Mouse (Mus musculus) heart, embryonic 10.5 days (tissue): ENCODE data around the gene Gpr62. TPM values are rescaled to one million over a fixed set of nuclear protein-coding genes. Genes with fewer than 3 reads are reported as not detected.

ENCODE experiments used
- DNase-seq: peaks from one replicate; pipeline ENCODE4 v3.0.0-alpha.2; 2017; ENCODE audit warnings: low spot score
- H3K27ac ChIP-seq: fragments of 300-500 bp; sonication (generic); 2 replicates; pipeline ENCODE4 v1.5.1; 2016; ENCODE audit warnings: mild to moderate bottlenecking
- H3K27me3 ChIP-seq: fragments of 300-500 bp; sonication (generic); 2 replicates; pipeline ENCODE4 v1.6.1; 2016; ENCODE audit warnings: mild to moderate bottlenecking; ENCODE audit not compliant: poor library complexity, insufficient read depth, severe bottlenecking
- H3K36me3 ChIP-seq: fragments of 300-500 bp; sonication (generic); 2 replicates; pipeline ENCODE4 v1.6.1; 2016; ENCODE audit warnings: mild to moderate bottlenecking, moderate library complexity
- H3K4me1 ChIP-seq: fragments of 300-500 bp; sonication (generic); 2 replicates; pipeline ENCODE4 v1.6.1; 2016; ENCODE audit warnings: mild to moderate bottlenecking
- H3K4me3 ChIP-seq: fragments of 300-500 bp; sonication (generic); 2 replicates; pipeline ENCODE4 v1.5.1; 2016; ENCODE audit warnings: mild to moderate bottlenecking, moderate library complexity
- H3K9me3 ChIP-seq: fragments of 300-500 bp; sonication (generic); 2 replicates; pipeline ENCODE4 v1.6.1; 2016; ENCODE audit warnings: mild to moderate bottlenecking, moderate library complexity
- whole genome bisulfite sequencing: fragments of 180-500 bp; shearing (Covaris S2); methylation state at CpG from one replicate; pipeline ENCODE4 v1.1.7; 2016; 5-methylcytosine and 5-hydroxymethylcytosine counted together
- polyA plus RNA-seq: library from polyadenylated mRNA; unstranded; fragments of >200 nt; fragmentation: Nextera tagmentation; extraction: Ambion mirVana; gene quantifications from 2 replicates; pipeline ENCODE4 v1.2.1, GENCODE M21; 2016

Gpr62 gene
- polyA plus RNA-seq, 1 experiment from 2014 or later = 0.35 TPM

DNA sequence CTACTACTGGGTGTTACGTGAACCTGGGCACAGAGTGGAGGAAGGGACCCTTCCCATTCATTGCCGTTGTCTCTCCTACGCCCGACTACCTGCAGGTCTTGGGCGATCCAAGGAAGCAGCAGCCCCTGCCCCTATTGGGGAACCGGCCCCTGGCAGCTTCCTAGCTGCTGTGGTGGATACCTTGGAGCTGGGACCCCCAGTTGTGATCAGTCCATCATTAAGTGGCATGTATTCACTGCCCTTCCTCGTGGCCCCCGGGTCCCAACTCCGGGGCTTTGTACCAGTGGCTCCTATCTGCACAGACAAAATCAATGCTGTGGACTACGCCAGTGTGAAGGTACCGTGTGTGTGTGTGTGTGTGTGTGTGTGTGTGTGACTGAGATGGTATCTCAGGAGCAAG, 14.4 kb downstream of the Gpr62 start:
- 0 out of 2 replicates have a peak, but pooled peaks cover 1% of the 10 kb centered on the region for H3K36me3 ChIP-seq
- peak overlapping the region; percentile 22; the same call in 1 of the 2 replicates for H3K4me3 ChIP-seq
- H3K4me1 ChIP-seq = peaks cover 93% of the 10 kb centered on the region
- DNase-seq = no peak
- peak overlapping the region; percentile 39; the same call in 1 of the 2 replicates for H3K27ac ChIP-seq
- H3K27me3 ChIP-seq = peaks cover 4% of the 10 kb centered on the region; the same call in 1 of the 2 replicates
- H3K9me3 ChIP-seq = no peaks in the 10 kb centered on the region
- WGBS = 69% methylated on average over 11 of the region's 11 CpGs

DNA sequence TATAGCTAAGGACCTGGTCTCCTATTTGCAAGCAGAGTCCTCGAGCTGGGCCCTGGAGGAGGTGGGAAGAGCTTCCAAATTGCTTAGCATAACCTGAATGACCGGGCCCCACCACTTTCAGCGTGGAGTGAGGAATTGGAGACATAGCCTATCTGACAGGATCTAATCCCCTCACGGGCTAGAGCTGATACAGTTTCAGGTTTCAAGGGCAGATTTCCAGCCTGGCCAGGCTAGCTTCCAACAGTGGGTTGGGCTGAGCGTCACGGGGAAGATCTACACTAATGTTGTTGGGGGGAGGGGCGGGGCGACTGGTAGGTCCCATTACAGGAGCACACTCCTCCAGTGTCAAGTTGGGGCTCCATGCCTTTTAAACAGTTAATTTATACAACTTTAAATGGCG, 15.1 kb downstream of the Gpr62 start:
- H3K4me3 ChIP-seq = peak overlapping the region; percentile 22; the same call in 1 of the 2 replicates
- H3K27ac ChIP-seq = peak overlapping the region; percentile 64
- DNase-seq = no peak
- peaks cover 90% of the 10 kb centered on the region for H3K4me1 ChIP-seq
- no peaks in the 10 kb centered on the region for H3K9me3 ChIP-seq
- no peaks in the 10 kb centered on the region for H3K36me3 ChIP-seq
- peaks cover 4% of the 10 kb centered on the region; the same call in 1 of the 2 replicates for H3K27me3 ChIP-seq
- WGBS = 8% methylated on average over 9 of the region's 9 CpGs

DNA sequence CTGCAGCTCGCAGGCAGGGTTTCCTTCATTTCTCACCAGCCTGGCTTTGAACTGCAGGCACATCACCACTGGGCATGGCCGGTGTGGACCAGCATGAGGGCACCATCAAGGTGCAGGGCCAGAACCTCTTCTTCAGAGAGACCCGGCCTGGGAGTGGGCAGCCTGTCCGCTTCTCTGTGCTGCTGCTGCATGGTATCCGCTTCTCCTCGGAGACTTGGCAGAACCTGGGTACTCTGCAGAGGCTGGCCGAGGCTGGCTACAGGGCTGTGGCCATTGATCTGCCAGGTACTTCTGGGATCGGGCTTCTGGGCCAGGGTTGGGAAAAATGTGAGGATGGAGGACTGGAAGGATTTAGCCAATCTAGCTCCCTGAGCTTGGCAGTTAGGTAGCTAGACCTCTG, 15.8 kb downstream of the Gpr62 start:
- no peak overlapping the region; the same call in 1 of the 2 replicates for H3K4me3 ChIP-seq
- peaks cover 87% of the 10 kb centered on the region for H3K4me1 ChIP-seq
- DNase-seq = no peak
- no peaks in the 10 kb centered on the region for H3K36me3 ChIP-seq
- 87% methylated on average over 8 of the region's 8 CpGs for WGBS
- H3K9me3 ChIP-seq = no peaks in the 10 kb centered on the region
- H3K27me3 ChIP-seq = peaks cover 4% of the 10 kb centered on the region; the same call in 1 of the 2 replicates
- peak overlapping the region; percentile 64; the same call in 1 of the 2 replicates for H3K27ac ChIP-seq

DNA sequence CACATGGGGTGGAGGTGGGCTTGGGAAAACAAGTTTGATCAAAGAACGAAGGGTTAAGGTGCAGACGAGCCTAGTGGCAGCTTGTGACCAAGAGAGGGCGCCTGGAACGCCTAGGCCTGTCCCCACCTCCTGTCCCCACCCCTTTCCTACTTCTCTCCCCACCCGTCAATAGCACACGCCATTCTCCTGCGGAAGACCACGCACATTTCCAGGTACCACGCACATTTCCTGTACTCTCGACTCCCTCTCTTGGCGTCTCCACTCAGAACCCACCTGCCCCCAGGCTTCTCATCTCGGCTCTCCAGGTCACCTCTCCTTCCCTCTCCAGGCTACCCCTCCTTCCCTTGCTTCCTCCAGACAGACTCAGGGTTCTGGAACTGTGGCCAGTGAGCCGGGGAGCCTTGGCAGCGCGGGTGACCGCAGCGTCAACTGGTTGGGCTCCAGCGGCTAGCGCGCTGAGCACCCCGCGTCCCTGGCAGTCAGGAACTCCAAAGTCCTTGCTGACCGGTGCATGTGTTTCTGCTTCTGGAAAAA, 17.2 kb downstream of the Gpr62 start:
- Histone ChIP-seq H3K36me3 (no peaks in the 10 kb centered on the region), H3K27ac (peak overlapping the region; percentile 87), H3K4me1 (peaks cover 73% of the 10 kb centered on the region), H3K27me3 (peaks cover 4% of the 10 kb centered on the region; the same call in 1 of the 2 replicates), H3K4me3 (peak overlapping the region; percentile 65), H3K9me3 (no peaks in the 10 kb centered on the region)
- DNase-seq = peak; percentile 85
- WGBS = under 1% methylated on average over 23 of the region's 23 CpGs

DNA sequence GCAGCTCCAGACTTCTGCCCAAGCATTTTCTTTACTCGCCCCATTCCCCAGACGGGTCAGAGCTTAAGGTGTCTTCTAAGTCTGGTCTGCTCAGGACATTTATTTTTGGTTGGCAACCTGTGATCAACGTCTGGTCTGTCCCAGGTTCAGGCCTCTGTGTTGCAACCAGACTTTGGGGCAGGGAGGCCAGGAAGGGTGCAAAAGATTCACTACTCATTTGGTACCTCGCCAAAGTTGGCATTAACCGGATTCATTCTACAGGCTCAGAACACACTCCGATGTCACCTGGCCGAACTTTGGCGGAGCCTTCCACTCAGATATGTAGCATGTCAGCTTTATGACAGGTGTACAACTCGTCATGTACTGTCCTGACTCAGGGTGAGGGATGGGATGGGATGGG, 17.8 kb downstream of the Gpr62 start:
- 34% methylated on average over 9 of the region's 9 CpGs for WGBS
- Histone ChIP-seq H3K36me3 (no peaks in the 10 kb centered on the region), H3K27me3 (peaks cover 4% of the 10 kb centered on the region; the same call in 1 of the 2 replicates), H3K27ac (peak overlapping the region; percentile 87), H3K4me1 (peaks cover 67% of the 10 kb centered on the region), H3K9me3 (no peaks in the 10 kb centered on the region), H3K4me3 (peak overlapping the region; percentile 65)
- no peak for DNase-seq

DNA sequence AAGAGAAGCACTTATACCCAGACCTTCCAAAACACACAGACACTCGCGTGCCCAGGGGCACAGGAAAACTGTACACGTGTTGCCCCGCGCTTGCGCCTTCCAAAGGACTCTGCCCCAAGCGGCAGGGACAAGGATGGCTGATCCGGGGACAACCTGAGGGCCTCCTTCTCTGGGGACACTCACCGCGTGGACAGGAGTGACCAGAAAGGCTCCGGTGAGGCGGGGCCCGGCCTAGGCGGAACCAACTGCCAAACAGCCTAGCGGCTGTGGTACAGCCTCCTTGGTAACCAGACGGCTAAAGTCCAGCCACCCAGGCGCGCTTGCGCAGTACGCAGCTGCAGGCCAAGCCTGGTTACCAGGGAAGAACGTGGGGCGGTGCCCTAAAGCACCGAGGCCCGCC, 18.4 kb downstream of the Gpr62 start, which contains the start of the genes Abhd14b and Abhd14a:
Gene Abhd14b, plus strand, starts transcription at position 112 of the 400 bp plus-strand sequence.
Gene Abhd14a, minus strand, starts transcription at position 331 of the 400 bp plus-strand sequence.
- H3K4me1 ChIP-seq = peaks cover 61% of the 10 kb centered on the region
- peaks cover 4% of the 10 kb centered on the region; the same call in 1 of the 2 replicates for H3K27me3 ChIP-seq
- peak within 1 kb of the TSS; percentile 65 for H3K4me3 ChIP-seq
- peak within 1 kb of the TSS; percentile 87 for H3K27ac ChIP-seq
- WGBS = 0% methylated on average over 24 of the region's 24 CpGs
- no peaks in the 10 kb centered on the region for H3K9me3 ChIP-seq
- no peaks in the 10 kb centered on the region for H3K36me3 ChIP-seq
- peak; percentile 97 for DNase-seq

DNA sequence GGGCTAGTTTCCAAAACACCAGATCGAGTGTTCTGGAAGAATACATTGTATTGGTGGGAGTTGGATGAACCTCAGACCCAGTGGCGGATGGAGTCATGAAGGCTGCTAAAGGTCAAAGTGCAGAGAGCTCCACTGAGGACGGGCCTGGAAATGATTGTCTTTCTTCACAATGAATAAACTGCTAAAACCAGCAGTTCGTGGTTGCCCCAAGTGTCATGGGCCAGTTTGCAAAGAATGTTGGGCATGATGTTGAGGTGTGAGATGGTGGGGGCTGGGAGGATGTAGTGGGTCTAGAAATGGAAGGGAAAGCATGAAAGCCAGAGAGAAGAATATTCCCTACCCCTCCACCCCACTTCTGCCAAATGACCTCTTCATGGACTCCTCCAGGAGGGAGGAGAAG, 20.9 kb downstream of the Gpr62 start:
- Histone ChIP-seq H3K27me3 (peaks cover 1% of the 10 kb centered on the region; the same call in 1 of the 2 replicates), H3K4me3 (no peak overlapping the region), H3K27ac (no peak overlapping the region), H3K36me3 (no peaks in the 10 kb centered on the region), H3K4me1 (peaks cover 36% of the 10 kb centered on the region), H3K9me3 (no peaks in the 10 kb centered on the region)
- 81% methylated on average over 4 of the region's 4 CpGs for WGBS
- no peak for DNase-seq

DNA sequence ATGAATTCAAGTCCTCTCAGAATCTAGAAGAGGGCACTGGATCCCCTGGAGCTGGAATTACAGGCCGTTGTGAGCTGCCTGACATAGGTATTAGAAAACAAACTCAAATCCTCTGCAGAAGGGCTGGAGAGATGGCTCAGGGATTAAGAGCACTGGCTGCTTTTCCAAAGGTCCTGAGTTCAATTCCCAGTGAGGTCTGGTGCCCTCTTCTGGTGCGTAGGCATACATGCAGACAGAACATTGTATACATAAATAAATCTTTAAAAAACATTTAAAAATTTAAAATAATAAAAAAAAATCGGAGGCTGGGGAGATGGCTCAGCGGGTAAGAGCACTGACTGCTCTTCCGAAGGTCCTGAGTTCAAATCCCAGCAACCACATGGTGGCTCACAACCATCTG, 23.1 kb downstream of the Gpr62 start:
- Histone ChIP-seq H3K4me3 (no peak overlapping the region), H3K27ac (no peak overlapping the region), H3K36me3 (no peaks in the 10 kb centered on the region), H3K4me1 (peaks cover 31% of the 10 kb centered on the region), H3K27me3 (no peaks in the 10 kb centered on the region), H3K9me3 (no peaks in the 10 kb centered on the region)
- DNase-seq = no peak
- 69% methylated on average over 5 of the region's 5 CpGs for WGBS

DNA sequence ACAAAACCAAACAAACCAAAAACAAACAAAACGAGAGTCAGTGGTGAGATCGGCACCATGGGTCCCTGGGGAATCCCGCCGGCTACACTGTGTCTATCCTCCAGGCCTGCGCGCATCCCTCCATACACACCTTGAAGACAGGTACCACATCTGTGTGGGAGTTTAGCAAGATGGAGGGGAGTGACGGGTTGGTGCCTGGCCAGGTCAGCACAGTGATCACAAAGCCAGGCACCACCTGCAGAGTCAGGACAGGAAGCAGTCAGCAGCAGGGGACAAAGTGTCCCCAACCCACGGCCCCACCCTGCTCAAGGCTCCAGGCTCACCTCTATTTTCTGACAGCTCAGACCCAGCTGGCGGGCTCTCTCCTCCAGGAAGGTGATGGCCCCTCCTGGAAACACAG, 29.2 kb downstream of the Gpr62 start:
- no peaks in the 10 kb centered on the region for H3K9me3 ChIP-seq
- H3K27ac ChIP-seq = no peak overlapping the region
- peaks cover 50% of the 10 kb centered on the region for H3K4me1 ChIP-seq
- H3K36me3 ChIP-seq = peaks cover 29% of the 10 kb centered on the region
- no peak for DNase-seq
- H3K27me3 ChIP-seq = no peaks in the 10 kb centered on the region
- WGBS = 83% methylated on average over 9 of the region's 9 CpGs
- no peak overlapping the region for H3K4me3 ChIP-seq

DNA sequence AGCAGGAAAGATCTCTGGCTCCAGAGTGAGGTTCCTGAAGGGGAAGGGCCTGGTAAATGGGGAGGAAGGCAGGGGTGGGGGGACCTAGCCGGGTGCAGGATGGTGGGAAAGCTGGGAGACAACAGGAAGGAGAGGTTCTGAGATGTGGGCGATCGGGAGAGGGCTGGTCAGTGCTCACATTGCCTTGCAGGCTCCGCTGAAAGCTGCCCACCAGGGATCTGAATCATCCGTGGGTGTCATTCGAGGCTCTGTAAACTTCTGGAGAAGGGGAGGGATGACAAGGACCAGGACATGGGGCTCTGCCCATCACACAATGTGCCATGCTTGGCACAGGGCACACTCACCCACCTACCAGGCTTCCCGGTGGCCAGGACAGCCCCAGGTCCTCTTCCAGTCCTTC, 32.3 kb downstream of the Gpr62 start:
- no peak overlapping the region for H3K4me3 ChIP-seq
- H3K36me3 ChIP-seq = peaks cover 42% of the 10 kb centered on the region

DNA sequence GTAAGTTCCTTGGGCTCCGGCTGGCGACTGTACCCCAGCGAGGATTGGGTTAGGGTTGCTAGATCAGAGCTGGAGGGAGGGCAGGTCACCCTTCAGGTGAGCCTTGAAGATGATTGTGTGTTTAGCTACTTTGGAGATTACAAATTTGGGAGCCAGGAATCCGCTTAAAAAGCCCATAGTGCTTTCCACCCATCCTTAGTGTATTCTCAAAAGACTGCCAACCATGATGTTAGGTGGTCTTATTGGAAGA, 35.8 kb downstream of the Gpr62 start:
- Histone ChIP-seq H3K27ac (peak overlapping the region; percentile 98), H3K4me3 (peak overlapping the region; percentile 97), H3K9me3 (no peaks in the 10 kb centered on the region), H3K27me3 (no peaks in the 10 kb centered on the region), H3K4me1 (peaks cover 37% of the 10 kb centered on the region), H3K36me3 (peaks cover 42% of the 10 kb centered on the region)
- 2% methylated on average over 4 of the region's 4 CpGs for WGBS
- no peak for DNase-seq

More for the DNA sequence above, 32.3 kb downstream of the Gpr62 start:
- Histone ChIP-seq H3K4me1 (peaks cover 54% of the 10 kb centered on the region), H3K27me3 (no peaks in the 10 kb centered on the region), H3K9me3 (no peaks in the 10 kb centered on the region), H3K27ac (no peak overlapping the region)
- DNase-seq = no peak
- 70% methylated on average over 7 of the region's 7 CpGs for WGBS

DNA sequence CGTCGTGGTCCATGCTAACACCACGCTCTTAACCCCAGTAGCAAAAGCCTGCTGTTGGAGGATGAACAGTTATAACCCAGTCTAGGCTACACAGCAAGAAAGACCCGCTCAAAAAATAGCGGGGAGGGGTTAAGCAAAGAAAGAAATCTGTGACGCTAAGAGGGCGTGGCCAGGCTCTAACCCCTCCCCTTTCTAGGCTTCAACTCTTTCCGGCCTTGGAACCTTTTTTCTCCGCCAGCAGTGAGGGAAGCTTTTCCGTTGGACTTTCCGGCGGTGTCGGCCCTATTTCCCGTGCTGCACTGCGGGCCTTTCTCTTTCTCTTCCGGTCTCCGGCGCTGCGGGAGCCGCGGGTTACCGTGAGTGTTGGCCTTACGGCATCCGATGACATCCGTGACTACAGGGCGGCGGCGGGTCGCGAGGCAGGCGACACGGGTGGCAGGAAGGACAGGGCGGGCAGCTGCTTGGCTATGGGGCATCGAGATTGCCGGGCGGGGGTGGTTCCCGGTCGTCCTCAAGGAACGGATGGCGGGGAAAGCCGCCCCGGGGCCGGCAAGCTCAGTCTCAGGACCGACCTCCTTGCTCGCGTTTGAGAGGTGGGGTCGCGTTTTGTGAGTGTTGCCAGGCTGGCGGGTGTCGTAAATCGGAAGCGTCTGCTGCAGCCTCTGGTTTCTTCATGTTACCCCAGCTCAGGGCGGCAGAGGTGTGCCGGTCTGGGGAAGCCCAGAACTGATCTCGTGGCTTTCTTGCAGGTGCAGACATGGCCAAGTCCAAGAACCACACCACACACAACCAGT, 36.3 kb downstream of the Gpr62 start, which contains the start of gene Rpl29:
Gene Rpl29, plus strand, starts transcription at position 234 of the 794 bp plus-strand sequence.
- Histone ChIP-seq H3K27ac (peak within 1 kb of the TSS; percentile 98), H3K9me3 (no peaks in the 10 kb centered on the region), H3K27me3 (no peaks in the 10 kb centered on the region), H3K4me3 (peak within 1 kb of the TSS; percentile 97), H3K4me1 (peaks cover 37% of the 10 kb centered on the region), H3K36me3 (peaks cover 40% of the 10 kb centered on the region)
- WGBS = under 1% methylated on average over 55 of the region's 55 CpGs
- DNase-seq = peak; percentile 97

DNA sequence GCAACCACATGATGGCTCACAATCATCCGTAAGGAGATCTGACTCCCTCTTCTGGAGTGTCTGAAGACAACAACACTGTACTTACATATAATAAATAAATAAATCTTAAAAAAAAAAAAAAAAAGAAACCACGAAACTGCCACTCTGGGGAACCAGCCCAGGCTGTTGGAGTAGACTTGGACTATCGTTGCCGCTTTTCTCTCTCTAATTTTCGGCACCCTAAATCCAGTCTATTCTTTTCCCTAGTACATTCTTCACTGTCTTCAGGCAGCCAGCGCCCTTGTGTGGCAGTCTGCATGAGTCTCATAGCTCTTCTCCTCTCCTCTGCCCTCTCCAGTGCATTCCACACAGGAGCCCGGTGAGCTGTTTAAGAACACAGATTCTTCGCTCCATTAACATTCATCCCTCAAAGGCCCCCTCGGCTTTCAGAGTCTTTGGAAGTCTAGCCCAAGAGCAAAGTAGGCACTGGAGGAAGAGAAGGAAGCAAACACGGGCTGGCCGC, 37.0 kb downstream of the Gpr62 start:
- DNase-seq = peak; percentile 86
- 21% methylated on average over 11 of the region's 11 CpGs for WGBS

More for the DNA sequence above, 37.0 kb downstream of the Gpr62 start:
- Histone ChIP-seq H3K9me3 (no peaks in the 10 kb centered on the region), H3K4me3 (peak overlapping the region; percentile 97), H3K36me3 (peaks cover 35% of the 10 kb centered on the region), H3K27ac (peak overlapping the region; percentile 98), H3K27me3 (no peaks in the 10 kb centered on the region), H3K4me1 (peaks cover 33% of the 10 kb centered on the region)
